ENCODE assay signal across 7 mouse cellular contexts in the genomic region with DNA sequence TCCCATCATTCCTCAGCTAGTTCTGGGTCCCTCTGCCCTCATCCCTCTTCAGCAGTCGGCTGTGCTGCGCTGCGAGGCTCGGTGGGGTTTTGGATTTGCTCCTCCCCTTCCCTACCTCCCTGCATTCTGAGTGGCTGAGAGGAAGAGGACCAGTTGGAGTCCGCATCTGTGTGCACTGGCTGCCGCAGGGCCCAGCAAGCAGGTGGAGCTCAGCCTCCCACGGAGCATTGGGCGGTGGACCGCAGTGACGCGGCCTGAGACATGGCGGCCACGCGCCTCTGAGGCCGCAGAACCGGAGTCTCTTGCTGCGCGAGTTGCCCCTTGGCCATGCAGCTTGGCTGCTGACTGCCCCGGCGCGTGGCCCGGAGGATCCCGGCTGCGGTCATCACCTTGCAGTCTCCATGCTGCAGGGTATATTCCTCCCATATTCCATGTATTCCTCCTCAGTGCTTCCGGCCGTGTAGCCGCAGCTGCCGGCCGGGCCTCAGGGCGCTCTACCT. TPM values are rescaled to one million over a fixed set of nuclear protein-coding genes. Genes with fewer than 3 reads are reported as not detected.
A peak's percentile ranks its signal among the peaks of the same experiment; 100 is the strongest.
DNase-seq lines count a peak whose midpoint lies in the region; ATAC-seq lines count a peak whose summit lies in the region.

Bicd1 (plus strand) TSS at position 54 of the 500 bp plus-strand sequence.

- peak; percentile 98 for ATAC-seq in granulocyte monocyte progenitor cell, adult 5-6 weeks (replicated peaks; ENCODE audit: poor library complexity, severe bottlenecking)
- ATAC-seq in midbrain, embryonic 11.5 days (ENCODE audit: low FRiP score): peak; percentile 100

- peak within 1 kb of the TSS; percentile 85 for H3K27ac ChIP-seq in embryonic facial prominence, embryonic 10.5 days (replicated peaks)
- H3K27ac ChIP-seq in midbrain, embryonic 11.5 days (ENCODE audit: low read depth, low read length): peak within 1 kb of the TSS; percentile 83

- intact Hi-C loops in left cerebral cortex, postnatal 4 days (cut with DNase I): no loop called here

- H3K4me3 ChIP-seq in embryonic facial prominence, embryonic 10.5 days: peak within 1 kb of the TSS; percentile 81
- H3K4me3 ChIP-seq in midbrain, embryonic 11.5 days (ENCODE audit: low read depth, low read length): peak within 1 kb of the TSS; percentile 71

- peak within 1 kb of the TSS; percentile 88 for H3K9ac ChIP-seq in midbrain, embryonic 11.5 days (ENCODE audit: low read length)

- no peaks in the 10 kb centered on the region for H3K36me3 ChIP-seq in embryonic facial prominence, embryonic 10.5 days (replicated peaks)
- H3K36me3 ChIP-seq in midbrain, embryonic 11.5 days (ENCODE audit: control insufficient read depth, insufficient read depth, low read length): no peaks in the 10 kb centered on the region

- peaks cover 15% of the 10 kb centered on the region for H3K4me1 ChIP-seq in embryonic facial prominence, embryonic 10.5 days
- H3K4me1 ChIP-seq in midbrain, embryonic 11.5 days (ENCODE audit: control insufficient read depth, insufficient read depth, low read length): peaks cover 4% of the 10 kb centered on the region; the same call in 1 of the 2 replicates

- peak; percentile 79 for DNase-seq in adrenal gland, postnatal 14 days
- peak; percentile 87 for DNase-seq in embryonic facial prominence, embryonic 10.5 days (ENCODE audit: low spot score)
- peak; percentile 79 for DNase-seq in kidney, adult 11 months
- peak; percentile 89 for DNase-seq in left cerebral cortex, postnatal 4 days
- DNase-seq in midbrain, embryonic 11.5 days (ENCODE audit: low spot score, missing footprints): peak; percentile 97
- DNase-seq in skeletal muscle tissue, adult 2 months (ENCODE audit: low read depth, low spot score): peak; percentile 23

- H3K9me3 ChIP-seq in embryonic facial prominence, embryonic 10.5 days: no peaks in the 10 kb centered on the region
- no peaks in the 10 kb centered on the region for H3K9me3 ChIP-seq in midbrain, embryonic 11.5 days (ENCODE audit: control insufficient read depth, low read length)

- WGBS in embryonic facial prominence, embryonic 10.5 days: under 1% methylated on average over 30 of the region's 30 CpGs
- under 1% methylated on average over 30 of the region's 30 CpGs for WGBS in midbrain, embryonic 11.5 days

- H3K27me3 ChIP-seq in embryonic facial prominence, embryonic 10.5 days (replicated peaks; ENCODE audit: low read depth, poor library complexity, severe bottlenecking): peaks cover 11% of the 10 kb centered on the region; the same call in 1 of the 2 replicates
- no peaks in the 10 kb centered on the region for H3K27me3 ChIP-seq in midbrain, embryonic 11.5 days (ENCODE audit: control insufficient read depth, insufficient read depth, low read length)

- peak within 1 kb of the TSS; percentile 81 for H3K4me2 ChIP-seq in midbrain, embryonic 11.5 days

RNA-seq across cellular contexts. Expression of gene Bicd1, which starts in this region (rescaled TPM):
- 4.0 and 5.4 TPM in 2 replicates for total RNA-seq in adrenal gland, postnatal 14 days (2021)
- polyA plus RNA-seq in embryonic facial prominence, embryonic 10.5 days (2016; fragmentation: Nextera tagmentation; extraction: Ambion mirVana): 7.9 and 8.0 TPM in 2 replicates
- total RNA-seq in granulocyte monocyte progenitor cell, adult 5-6 weeks (2014; fragmentation: Nextera tagmentation): 2.4 and 5.4 TPM in 2 replicates
- 6.2 and 8.7 TPM in 2 replicates for total RNA-seq in granulocyte monocyte progenitor cell, adult 5-6 weeks (2017)
- 10 to 100 TPM; 47.1 to 56.6 TPM for total RNA-seq in left cerebral cortex, postnatal 4 days (2021)
- 15.5 and 16.5 TPM in 2 replicates for polyA plus RNA-seq in midbrain, embryonic 11.5 days (2014; fragmentation: Nextera tagmentation; extraction: Ambion mirVana)

Comparison
In these comparisons a context has a peak if more than half of its experiments do, and no peak if none do; other contexts are left out.
1. Peak in every context shown above with its lines: DNase-seq, ATAC-seq, H3K4me3 ChIP-seq and H3K27ac ChIP-seq.
2. DNase-seq: peak in every context shown above with its lines; median percentile 97 in midbrain, embryonic 11.5 days; 89 in left cerebral cortex, postnatal 4 days; 87 in embryonic facial prominence, embryonic 10.5 days; 79 in adrenal gland, postnatal 14 days; 79 in kidney, adult 11 months; 23 in skeletal muscle tissue, adult 2 months.